Mouse (Mus musculus): ENCODE measurements around the gene Gm49337. TPM values are rescaled to one million over a fixed set of nuclear protein-coding genes. Genes with fewer than 3 reads are reported as not detected.
"Not testable (repeated sequence)": the region's sequence is repeated elsewhere in the genome, so short reads cannot be mapped to it uniquely, and the experiment has no call there.

The Gm49337 gene
- total RNA-seq, 2 experiments from 2014 or later, result not detected

- peak in 1 of 2 experiments; percentile 26 for DNase-seq (ENCODE audit: low spot score in 2 of 2)
- intact Hi-C loops (cut with DNase I), result no loop called here
Observed at GRCm38 (mm10) chr4:116192286-116192835, 19.2 kb downstream of the Gm49337 start.

GRCm38 (mm10) chr4:116193583-116194383 lies 20.6 kb downstream of the Gm49337 start:
- intact Hi-C loops (cut with DNase I), result no loop called here
- no peak for DNase-seq (ENCODE audit: low spot score in 2 of 2)

GRCm38 (mm10) chr4:116198422-116198821 lies 25.2 kb downstream of the Gm49337 start:
- intact Hi-C loops (cut with DNase I), result no loop called here
- DNase-seq (ENCODE audit: low spot score in 2 of 2), result no peak

- DNase-seq (ENCODE audit: low spot score in 2 of 2), result no peak
- intact Hi-C loops (cut with DNase I), result loop anchor here (10.0 kb wide), 1 partner anchor 290 kb away; no protein-coding TSS in a partner anchor
Observed at GRCm38 (mm10) chr4:116204422-116204821, 31.2 kb downstream of the Gm49337 start.

- intact Hi-C loops (cut with DNase I), result loop anchor here (10.0 kb wide), 1 partner anchor 288 kb away; no protein-coding TSS in a partner anchor
- no peak for DNase-seq (ENCODE audit: low spot score in 2 of 2)
Observed at GRCm38 (mm10) chr4:116206531-116206930, 33.3 kb downstream of the Gm49337 start.

GRCm38 (mm10) chr4:116208891-116209290 lies 35.7 kb downstream of the Gm49337 start:
- intact Hi-C loops (cut with DNase I), result loop anchor here (10.0 kb wide), 1 partner anchor 286 kb away; no protein-coding TSS in a partner anchor
- DNase-seq (ENCODE audit: low spot score in 2 of 2), result no peak

- DNase-seq (ENCODE audit: low spot score in 2 of 2), result no peak
- intact Hi-C loops (cut with DNase I), result no loop called here
Observed at GRCm38 (mm10) chr4:116215895-116216605, 42.9 kb downstream of the Gm49337 start.

GRCm38 (mm10) chr4:116217046-116217445 lies 43.9 kb downstream of the Gm49337 start:
- intact Hi-C loops (cut with DNase I), result no loop called here
- DNase-seq (ENCODE audit: low spot score in 2 of 2), result peak in 1 of 2 experiments; percentile 18

- DNase-seq (ENCODE audit: low spot score in 2 of 2); intact Hi-C loops (cut with DNase I): not testable (repeated sequence)
Observed at GRCm38 (mm10) chr4:116217661-116218060, 44.5 kb downstream of the Gm49337 start.

GRCm38 (mm10) chr4:116219056-116219455 lies 45.9 kb downstream of the Gm49337 start:
- intact Hi-C loops (cut with DNase I), result no loop called here
- no peak for DNase-seq (ENCODE audit: low spot score in 2 of 2)

GRCm38 (mm10) chr4:116220071-116220650 lies 47.0 kb downstream of the Gm49337 start:
- DNase-seq (ENCODE audit: low spot score in 2 of 2), result no peak
- intact Hi-C loops (cut with DNase I), result loop anchor here (2.0 to 5.0 kb wide), 2 partner anchors 59 to 337 kb away; partner anchors contain the start of genes Gpbp1l1 and Tmem69

GRCm38 (mm10) chr4:116220780-116221139 lies 47.6 kb downstream of the Gm49337 start:
- no peak for DNase-seq (ENCODE audit: low spot score in 2 of 2)
- intact Hi-C loops (cut with DNase I), result loop anchor here (1.0 to 5.0 kb wide), 3 partner anchors 44 to 337 kb away; partner anchors contain the start of genes Gpbp1l1 and Tmem69

- peak; percentile 99 for DNase-seq (ENCODE audit: low spot score in 2 of 2)
- intact Hi-C loops (cut with DNase I), result loop anchor here (1.0 to 5.0 kb wide), 3 partner anchors 45 to 336 kb away; partner anchors contain the start of genes Gpbp1l1 and Tmem69
Observed at GRCm38 (mm10) chr4:116221140-116221851, 48.1 kb downstream of the Gm49337 start, which contains the start of gene Pik3r3. TSS of gene Pik3r3 (plus strand) at chr4:116221618.

GRCm38 (mm10) chr4:116221996-116222842 lies 49.0 kb downstream of the Gm49337 start:
- DNase-seq (ENCODE audit: low spot score in 2 of 2), result peak; percentile 34 to 37
- intact Hi-C loops (cut with DNase I), result loop anchor here (1.0 to 5.0 kb wide), 3 partner anchors 46 to 335 kb away; partner anchors contain the start of genes Gpbp1l1 and Tmem69

GRCm38 (mm10) chr4:116222843-116223119 lies 49.6 kb downstream of the Gm49337 start:
- no peak for DNase-seq (ENCODE audit: low spot score in 2 of 2)
- intact Hi-C loops (cut with DNase I), result loop anchor here (5.0 kb wide), 1 partner anchor 335 kb away; the partner anchor contains the start of genes Gpbp1l1 and Tmem69

GRCm38 (mm10) chr4:116243377-116243776 lies 70.2 kb downstream of the Gm49337 start:
- DNase-seq (ENCODE audit: low spot score in 2 of 2), result peak in 1 of 2 experiments; percentile 75
- intact Hi-C loops (cut with DNase I), result no loop called here

- no peak for DNase-seq (ENCODE audit: low spot score in 2 of 2)
- intact Hi-C loops (cut with DNase I), result no loop called here
Observed at GRCm38 (mm10) chr4:116244240-116244639, 71.1 kb downstream of the Gm49337 start.

GRCm38 (mm10) chr4:116245926-116246325 lies 72.7 kb downstream of the Gm49337 start:
- intact Hi-C loops (cut with DNase I); DNase-seq (ENCODE audit: low spot score in 2 of 2): not testable (repeated sequence)
